Mouse (Mus musculus) spleen, embryonic (tissue): ENCODE measurements around the gene Atg101.

Source experiments
- CTCF ChIA-PET: fragments of 350-600 bp; sonication (Branson Sonifier 250); formaldehyde crosslinking; loops from one replicate; lab custom pipeline; 2022; lab: Charles Lee

Atg101 gene

GRCm38 (mm10) chr15:101283911-101284750, at the start of gene Atg101:
Atg101 (plus strand) TSS chr15:101284272.
- CTCF ChIA-PET, result interaction anchor here (0.6 to 2.0 kb wide), 8 partner anchors 23 to 1105 kb away, joined by 3 to 20 read pairs (median 3); no protein-coding TSS in a partner anchor

GRCm38 (mm10) chr15:101234611-101235341, 49.3 kb upstream of the Atg101 start:
- CTCF ChIA-PET, result interaction anchor here (0.6 to 1.7 kb wide), 4 partner anchors 11 to 150 kb away, joined by 3 to 8 read pairs (median 6); partner anchors contain the start of gene Grasp

GRCm38 (mm10) chr15:101235342-101235698, 48.8 kb upstream of the Atg101 start:
- CTCF ChIA-PET, result interaction anchor here (0.6 to 1.7 kb wide), 5 partner anchors 11 to 1893 kb away, joined by 3 to 8 read pairs (median 5); partner anchors contain the start of gene Grasp

- CTCF ChIA-PET, result interaction anchor here (0.6 to 1.7 kb wide), 5 partner anchors 12 to 1892 kb away, joined by 3 to 8 read pairs (median 5); partner anchors contain the start of gene Grasp
Observed at GRCm38 (mm10) chr15:101235728-101236327, 48.2 kb upstream of the Atg101 start.

GRCm38 (mm10) chr15:101236878-101237277, 47.2 kb upstream of the Atg101 start:
- CTCF ChIA-PET, result interaction anchor here (0.6 to 1.2 kb wide), 3 partner anchors 9 to 46 kb away, joined by 3 to 4 read pairs (median 3); no protein-coding TSS in a partner anchor

GRCm38 (mm10) chr15:101238885-101239511, 45.1 kb upstream of the Atg101 start:
- CTCF ChIA-PET, result interaction anchor here (0.7 to 1.3 kb wide), 5 partner anchors 25 to 244 kb away, joined by 3 to 6 read pairs (median 3); no protein-coding TSS in a partner anchor

GRCm38 (mm10) chr15:101239821-101240220, 44.3 kb upstream of the Atg101 start:
- CTCF ChIA-PET, result interaction anchor here (3.2 kb wide), 1 partner anchor 43 kb away, joined by 20 read pairs; the partner anchor contains the start of gene Atg101

GRCm38 (mm10) chr15:101240799-101241204, 43.3 kb upstream of the Atg101 start:
- CTCF ChIA-PET, result interaction anchor here (0.5 to 3.2 kb wide), 9 partner anchors 12 to 100 kb away, joined by 3 to 20 read pairs (median 4); partner anchors contain the start of gene Atg101

GRCm38 (mm10) chr15:101241236-101241635, 42.8 kb upstream of the Atg101 start:
- CTCF ChIA-PET, result interaction anchor here (0.7 to 3.2 kb wide), 7 partner anchors 11 to 45 kb away, joined by 3 to 20 read pairs (median 3); partner anchors contain the start of gene Atg101

GRCm38 (mm10) chr15:101241853-101242252, 42.2 kb upstream of the Atg101 start:
- CTCF ChIA-PET, result interaction anchor here (0.6 to 3.2 kb wide), 5 partner anchors 11 to 979 kb away, joined by 3 to 20 read pairs (median 4); partner anchors contain the start of gene Atg101

- CTCF ChIA-PET, result interaction anchor here (1.2 to 3.2 kb wide), 2 partner anchors 14 to 40 kb away, joined by 3 to 20 read pairs; partner anchors contain the start of gene Atg101
Observed at GRCm38 (mm10) chr15:101242645-101243044, 41.4 kb upstream of the Atg101 start.

GRCm38 (mm10) chr15:101244012-101244411, 40.1 kb upstream of the Atg101 start:
- CTCF ChIA-PET, result interaction anchor here (0.7 to 1.1 kb wide), 2 partner anchors 20 to 23 kb away, joined by 3 read pairs; no protein-coding TSS in a partner anchor

- CTCF ChIA-PET, result interaction anchor here (0.5 to 2.0 kb wide), 5 partner anchors 8 to 106 kb away, joined by 3 to 15 read pairs (median 5); no protein-coding TSS in a partner anchor
Observed at GRCm38 (mm10) chr15:101246231-101247154, 37.6 kb upstream of the Atg101 start.

- CTCF ChIA-PET, result interaction anchor here (0.5 to 2.0 kb wide), 4 partner anchors 8 to 69 kb away, joined by 4 to 15 read pairs (median 8); no protein-coding TSS in a partner anchor
Observed at GRCm38 (mm10) chr15:101247155-101247498, 36.9 kb upstream of the Atg101 start.

GRCm38 (mm10) chr15:101248029-101248710, 35.9 kb upstream of the Atg101 start:
- CTCF ChIA-PET, result interaction anchor here (1.1 kb wide), 1 partner anchor 17 kb away, joined by 4 read pairs; no protein-coding TSS in a partner anchor

GRCm38 (mm10) chr15:101250220-101250800, 33.8 kb upstream of the Atg101 start:
- CTCF ChIA-PET, result interaction anchor here (1.4 kb wide), 1 partner anchor 12 kb away, joined by 3 read pairs; no protein-coding TSS in a partner anchor

GRCm38 (mm10) chr15:101251930-101252329, 32.1 kb upstream of the Atg101 start:
- CTCF ChIA-PET, result interaction anchor here (0.6 to 1.2 kb wide), 3 partner anchors 11 to 106 kb away, joined by 3 read pairs; partner anchors contain the start of gene Atg101
